Mouse (Mus musculus): ENCODE measurements around the gene Casc4.

Casc4 gene

DNA sequence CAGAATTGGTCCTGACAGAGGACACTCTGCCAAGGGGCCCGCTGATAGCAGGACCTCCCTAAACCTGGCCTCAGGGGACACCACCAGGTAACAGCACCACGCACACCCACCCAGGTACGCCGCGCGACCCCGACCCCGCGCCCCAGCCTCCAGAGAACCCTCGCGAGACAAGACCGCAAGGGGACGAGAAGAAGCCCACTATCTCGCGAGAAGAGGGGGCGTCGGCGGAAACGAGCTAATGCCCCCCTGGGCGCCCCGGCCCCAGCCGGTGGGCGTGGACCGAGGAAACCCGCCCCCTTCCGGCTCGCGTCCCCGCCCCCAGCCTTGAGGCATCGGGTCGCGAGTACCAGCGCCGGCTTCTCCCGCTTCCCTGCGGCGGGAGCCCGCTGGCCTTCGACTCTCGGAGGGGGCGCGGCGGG is at the start of gene Casc4:
Casc4 (plus strand) TSS at position 339 of the 419 bp plus-strand sequence.
- peak; percentile 96 to 98 for DNase-seq (ENCODE audit: low spot score in 2 of 2)

DNA sequence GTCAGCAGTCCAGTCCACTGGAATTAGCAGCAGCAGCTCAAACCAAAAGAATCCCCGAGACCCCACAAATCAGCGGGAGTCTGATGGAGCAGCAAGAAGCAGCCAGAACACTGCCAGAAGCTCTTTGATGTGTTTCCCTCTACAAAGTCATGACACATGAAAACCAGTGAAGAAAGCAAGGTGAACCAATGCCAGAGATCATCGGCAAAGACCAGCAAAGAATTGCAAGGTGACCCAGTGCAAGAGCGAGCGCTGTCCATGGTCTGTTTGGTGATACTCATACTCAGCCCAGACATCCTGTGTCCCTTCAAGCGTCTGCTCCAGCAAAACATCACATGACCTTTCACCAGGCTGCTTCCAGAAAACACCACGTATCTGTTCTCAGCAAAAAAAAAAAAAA is 45.0 kb upstream of the Casc4 start:
- no peak for DNase-seq (ENCODE audit: low spot score in 2 of 2)

- no peak for DNase-seq (ENCODE audit: low spot score in 2 of 2)
These were observed 42.1 kb upstream of the Casc4 start for GRCm38 (mm10) chr2:121824653-121825052.

- no peak for DNase-seq (ENCODE audit: low spot score in 2 of 2)
These were observed 40.6 kb upstream of the Casc4 start for GRCm38 (mm10) chr2:121826189-121826588.

GRCm38 (mm10) chr2:121828411-121828810 is 38.4 kb upstream of the Casc4 start:
- no peak for DNase-seq (ENCODE audit: low spot score in 2 of 2)

GRCm38 (mm10) chr2:121832484-121832894 is 34.3 kb upstream of the Casc4 start:
- DNase-seq (ENCODE audit: low spot score in 2 of 2): peak; percentile 4 to 53

GRCm38 (mm10) chr2:121834926-121835325 is 31.8 kb upstream of the Casc4 start:
- no peak for DNase-seq (ENCODE audit: low spot score in 2 of 2)

DNA sequence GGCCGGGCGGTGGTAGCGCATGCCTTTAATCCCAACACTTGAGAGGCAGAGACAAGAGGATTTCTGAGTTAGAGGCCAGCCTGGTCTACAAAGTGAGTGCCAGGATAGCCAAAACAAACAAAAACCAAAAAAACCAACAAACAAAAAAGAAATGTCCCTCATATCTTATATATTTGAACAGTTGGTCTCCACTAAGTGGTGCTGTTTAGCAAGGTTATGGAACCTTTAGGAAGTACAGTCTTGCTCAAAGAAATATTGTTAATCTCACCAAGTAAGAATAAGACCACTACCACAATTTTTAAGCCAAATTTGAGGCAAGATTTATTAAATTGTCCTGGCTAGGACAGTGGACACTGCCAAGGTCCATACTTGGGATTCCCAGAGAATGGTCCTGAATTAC is 25.3 kb upstream of the Casc4 start:
- no peak for DNase-seq (ENCODE audit: low spot score in 2 of 2)

GRCm38 (mm10) chr2:121842249-121842648 is 24.5 kb upstream of the Casc4 start:
- no peak for DNase-seq (ENCODE audit: low spot score in 2 of 2)

- DNase-seq (ENCODE audit: low spot score in 2 of 2): no peak
These were observed 20.7 kb upstream of the Casc4 start for GRCm38 (mm10) chr2:121846050-121846449.

DNA sequence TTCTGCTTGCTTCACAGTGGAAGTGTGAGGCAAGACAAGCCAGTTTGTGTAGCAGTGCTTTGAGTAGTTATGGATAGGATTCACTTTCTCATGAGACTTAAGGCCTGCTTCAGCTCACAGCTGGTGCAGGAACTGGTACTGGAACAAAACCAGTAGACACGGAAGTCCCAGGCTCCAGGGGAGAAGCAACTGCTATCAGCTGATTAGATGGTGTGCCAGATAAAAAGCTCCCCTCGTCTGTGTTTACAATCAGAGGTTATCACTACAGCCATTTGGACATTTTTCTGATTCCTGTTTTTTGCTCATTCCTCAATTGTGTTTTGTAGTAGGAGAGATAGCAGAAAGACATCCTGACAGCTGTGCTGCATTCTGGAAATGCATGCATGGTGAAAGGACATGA is 14.7 kb upstream of the Casc4 start:
- DNase-seq (ENCODE audit: low spot score in 2 of 2): no peak

- DNase-seq (ENCODE audit: low spot score in 2 of 2): no peak
These were observed 12.8 kb upstream of the Casc4 start for GRCm38 (mm10) chr2:121853974-121854373.

DNA sequence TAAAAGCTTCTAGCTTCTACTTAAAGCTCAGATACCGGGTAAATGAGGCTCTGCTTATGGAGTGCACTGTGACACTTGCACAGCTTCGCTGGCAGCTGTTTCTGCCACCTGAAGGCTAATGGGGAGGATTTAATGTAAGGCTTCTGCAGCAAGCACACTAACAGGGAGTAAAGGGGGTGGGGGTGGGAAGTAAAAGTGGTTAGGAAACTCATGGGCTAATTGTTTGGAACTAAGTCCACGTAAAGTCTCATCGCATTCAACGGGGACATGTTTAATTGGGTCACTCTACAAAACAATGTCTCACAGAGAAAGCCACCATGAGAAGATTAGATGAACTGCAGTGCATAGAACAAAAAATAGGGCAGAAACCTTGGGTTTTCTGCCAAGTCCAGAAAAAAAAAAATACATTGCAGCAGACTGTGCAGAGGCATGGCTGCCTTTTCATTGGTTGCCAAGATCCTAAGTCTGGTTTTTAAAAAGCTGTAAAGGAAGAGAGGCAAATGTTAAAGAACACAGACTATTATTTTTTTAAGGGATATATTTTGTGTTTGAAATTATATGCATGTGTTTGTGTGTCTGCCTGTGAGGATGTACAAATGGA is 7.3 kb upstream of the Casc4 start:
- no peak for DNase-seq (ENCODE audit: low spot score in 2 of 2)

DNA sequence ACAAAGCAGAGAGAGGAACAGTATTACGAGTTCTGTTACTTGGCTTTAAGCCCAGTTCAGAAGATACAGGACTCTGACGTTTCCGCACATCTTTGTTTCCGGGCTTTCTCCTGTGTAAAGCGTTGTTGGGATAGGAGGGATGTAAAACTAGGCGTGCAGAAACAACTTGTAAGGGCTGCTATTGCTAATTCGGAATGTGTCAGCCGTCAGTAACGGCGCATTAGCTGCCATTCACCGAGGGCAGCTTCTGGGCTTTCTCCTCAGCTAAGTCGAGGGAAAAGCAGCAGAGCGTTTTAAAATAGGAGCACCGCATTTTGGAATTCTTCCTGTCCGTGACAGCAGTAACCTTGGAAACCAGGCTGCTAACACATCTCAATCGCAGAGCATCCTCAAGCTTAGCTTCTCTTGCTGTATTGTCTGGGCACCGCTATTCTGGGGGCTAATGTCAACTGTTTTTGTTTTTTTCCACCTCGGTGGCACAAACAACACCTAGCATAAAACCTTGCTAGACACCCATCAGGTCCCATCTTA is 634 bp upstream of the Casc4 start:
- peak in 1 of 2 experiments; percentile 9 for DNase-seq (ENCODE audit: low spot score in 2 of 2)

DNA sequence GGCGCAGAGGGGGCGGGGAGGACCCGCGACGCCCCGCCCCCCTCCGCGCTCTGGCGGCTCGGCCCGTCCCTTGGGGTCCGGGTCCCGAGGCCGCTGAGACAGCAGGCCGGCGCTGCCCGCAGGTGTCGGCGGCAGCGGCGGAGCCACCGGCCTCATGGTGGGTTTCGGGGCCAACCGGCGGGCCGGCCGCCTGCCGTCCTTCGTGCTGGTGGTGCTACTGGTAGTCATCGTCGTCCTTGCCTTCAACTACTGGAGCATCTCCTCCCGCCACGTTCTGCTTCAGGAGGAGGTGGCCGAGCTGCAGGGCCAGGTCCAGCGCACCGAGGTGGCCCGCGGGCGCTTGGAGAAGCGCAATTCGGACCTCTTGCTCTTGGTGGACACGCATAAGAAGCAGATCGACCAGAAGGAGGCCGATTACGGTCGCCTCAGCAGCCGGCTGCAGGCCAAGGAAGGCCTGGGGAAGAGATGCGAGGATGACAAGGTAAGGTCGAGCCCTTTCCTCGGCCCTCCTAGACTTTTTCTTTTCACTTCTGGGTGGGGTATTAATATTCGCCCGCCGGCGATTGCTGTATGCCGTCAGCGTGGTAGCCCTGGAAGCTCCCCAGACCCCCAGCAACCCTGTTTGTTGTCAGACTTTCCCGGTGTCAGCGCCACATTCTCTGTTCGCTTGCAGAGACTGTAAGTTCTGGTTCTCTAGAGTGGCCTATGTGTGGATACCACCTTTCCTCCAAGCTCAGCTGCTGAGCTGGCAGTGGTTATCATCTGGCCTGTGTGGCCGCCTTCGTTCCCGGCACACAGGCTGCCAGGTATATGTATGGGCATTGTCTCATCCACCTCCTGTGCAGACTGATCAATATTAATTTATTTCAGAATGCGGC is 520 bp downstream of the Casc4 start:
- DNase-seq (ENCODE audit: low spot score in 2 of 2): no peak

DNA sequence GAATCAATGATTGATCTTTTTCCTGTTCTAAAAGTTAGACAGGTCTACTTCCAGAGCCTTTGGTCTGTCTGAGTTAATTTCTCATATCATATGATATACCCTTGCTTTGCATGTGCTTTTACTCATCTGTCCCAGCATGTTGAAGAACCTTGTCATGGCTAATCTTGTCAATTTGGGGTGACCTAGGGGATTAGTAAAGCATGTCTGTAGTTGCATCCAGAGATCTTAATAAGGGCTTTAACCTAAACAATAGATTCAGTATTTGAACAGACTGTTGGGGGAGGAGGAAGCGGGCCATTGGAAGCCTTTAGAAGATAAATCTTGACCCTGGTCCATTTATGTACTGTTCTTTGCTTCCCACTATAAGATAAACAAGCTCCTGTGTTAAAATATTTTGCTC is 12.7 kb downstream of the Casc4 start:
- no peak for DNase-seq (ENCODE audit: low spot score in 2 of 2)

- DNase-seq (ENCODE audit: low spot score in 2 of 2): no peak
These were observed 18.8 kb downstream of the Casc4 start for GRCm38 (mm10) chr2:121885509-121886106.

- no peak for DNase-seq (ENCODE audit: low spot score in 2 of 2)
These were observed 19.6 kb downstream of the Casc4 start for GRCm38 (mm10) chr2:121886406-121886805.

DNA sequence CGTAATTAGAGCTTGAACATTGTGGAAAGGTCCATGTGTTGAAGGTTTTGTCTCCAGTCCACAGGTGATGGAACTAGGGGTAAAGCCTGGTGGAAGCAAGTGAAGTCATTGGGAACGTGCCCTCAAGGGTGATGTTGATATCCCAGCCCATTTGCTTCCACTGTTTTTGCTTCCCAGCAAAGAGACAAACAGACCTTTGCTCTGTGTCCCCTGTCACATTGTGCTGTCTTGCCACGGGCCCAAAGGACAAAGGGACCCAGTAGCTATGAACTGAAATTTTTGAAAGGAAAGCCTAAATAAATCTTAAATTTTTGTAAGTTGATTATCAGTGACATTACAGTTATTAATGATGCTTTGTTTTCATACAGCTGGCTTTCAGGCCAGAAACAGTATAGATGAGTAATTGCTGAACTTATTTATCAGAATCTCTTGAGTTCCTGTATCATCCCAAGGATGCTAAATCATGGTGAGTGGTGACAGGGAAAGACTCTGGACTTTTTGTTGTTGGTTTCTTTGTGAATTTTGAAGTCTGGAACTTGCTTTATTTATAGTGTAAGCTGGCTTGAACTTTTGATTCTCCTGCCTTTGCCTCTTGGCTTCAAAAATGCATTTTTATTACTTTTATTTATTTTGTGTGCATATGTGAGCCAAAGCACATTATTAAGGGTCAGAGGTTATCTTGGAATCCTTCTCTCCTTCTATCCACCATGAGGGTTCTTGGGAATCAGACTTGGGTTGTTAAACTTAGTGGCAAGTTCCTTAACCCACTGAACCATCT is 22.1 kb downstream of the Casc4 start:
- no peak for DNase-seq (ENCODE audit: low spot score in 2 of 2)

DNA sequence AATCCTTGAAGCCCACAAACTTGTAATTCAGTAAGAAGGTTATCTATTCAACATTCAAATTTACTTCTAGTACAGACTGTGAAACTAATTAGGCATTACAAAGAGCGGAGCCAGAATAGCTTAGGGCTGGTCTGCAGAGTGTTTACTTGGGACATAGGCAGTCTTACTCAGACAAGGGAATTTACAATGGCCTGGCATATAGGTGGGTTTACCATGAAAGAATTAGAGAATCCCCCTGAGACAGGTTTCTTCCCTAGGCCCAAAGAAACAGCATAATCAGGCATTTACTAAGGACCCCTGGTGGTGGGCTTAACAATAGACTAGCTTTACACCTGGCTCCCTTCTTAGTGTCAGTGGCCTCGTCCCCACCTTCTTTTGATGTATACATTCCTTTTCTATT is 28.5 kb downstream of the Casc4 start:
- no peak for DNase-seq (ENCODE audit: low spot score in 2 of 2)

DNA sequence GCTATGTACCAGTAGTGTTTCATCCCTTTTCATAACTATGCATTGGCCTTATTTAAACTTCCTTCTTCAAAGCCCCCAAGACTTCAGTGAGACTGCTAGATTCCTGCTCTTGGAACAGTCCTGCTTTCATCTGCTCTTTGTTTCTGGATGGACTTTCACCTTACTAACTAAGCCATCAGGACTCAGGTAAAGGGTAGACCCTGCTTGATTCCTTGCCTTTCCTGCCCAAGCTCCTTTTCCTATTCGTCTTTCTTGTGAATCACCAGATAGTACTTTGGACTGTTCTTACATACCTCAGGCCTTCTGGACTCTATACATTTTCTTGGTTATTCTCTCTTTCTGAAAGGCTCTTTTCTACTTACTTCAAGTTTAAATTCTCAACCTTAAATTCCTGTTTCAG is 30.1 kb downstream of the Casc4 start:
- no peak for DNase-seq (ENCODE audit: low spot score in 2 of 2)

DNA sequence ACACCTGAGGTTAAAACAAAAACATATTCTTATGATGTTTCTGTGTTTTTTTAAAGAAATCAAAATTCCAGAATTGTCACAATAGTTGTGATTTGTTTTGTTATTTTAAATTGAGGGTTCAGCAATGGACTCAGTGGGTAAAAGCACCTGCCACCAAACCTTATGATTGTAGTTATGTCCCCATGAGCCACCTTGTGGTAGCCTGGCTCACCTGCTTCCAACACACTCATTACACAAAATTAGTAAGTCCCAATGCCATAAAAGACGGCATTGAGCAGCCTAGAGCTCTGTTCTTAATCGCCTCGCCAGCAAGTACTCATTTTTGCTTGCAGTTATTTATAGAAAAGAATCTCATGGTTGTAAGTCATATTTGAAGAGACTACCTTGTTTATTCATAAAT is 43.2 kb downstream of the Casc4 start:
- DNase-seq (ENCODE audit: low spot score in 2 of 2): no peak
